Mouse (Mus musculus) lung, adult 2 months (tissue): ENCODE data around the gene Lrmda.

Experiments
- CTCF ChIP-seq: fragments of 200-500 bp; IDR thresholded peaks from 2 replicates; pipeline ENCODE4 v1.5.1; 2011; ENCODE audit warnings: mild to moderate bottlenecking, low read length, control low read depth; ENCODE audit not compliant: insufficient read depth
- POLR2A ChIP-seq: fragments of 200-500 bp; IDR thresholded peaks from 2 replicates; pipeline ENCODE4 v1.6.1; 2011; ENCODE audit warnings: low read depth, mild to moderate bottlenecking, control low read depth, low read length, borderline replicate concordance; ENCODE audit errors: extremely low read depth

DNA sequence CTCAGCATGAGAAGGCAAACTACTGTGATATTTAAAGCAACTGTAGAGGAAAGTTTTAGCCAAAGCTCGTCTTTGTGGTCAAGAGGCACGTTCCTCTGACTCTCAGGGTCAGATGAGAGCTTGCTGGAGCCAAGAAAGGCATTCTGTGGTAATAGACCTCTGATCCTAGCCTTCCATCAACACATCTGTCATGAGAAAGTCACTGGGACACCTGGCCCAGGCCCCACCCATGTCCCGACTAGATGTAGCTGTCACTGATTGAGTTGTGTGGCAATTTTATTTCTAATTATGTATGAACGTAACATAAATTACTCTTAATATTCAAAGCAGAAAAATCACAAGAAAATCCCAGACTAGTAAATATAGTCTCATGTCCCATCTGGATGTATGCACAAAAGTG lies 624.0 kb downstream of the Lrmda start:
- TF ChIP-seq POLR2A: no peak
- no peak for TF ChIP-seq CTCF
